Mouse (Mus musculus) midbrain, embryonic 11.5 days (tissue): ENCODE measurements at regions not wholly inside any gene's neighbourhood (a gene's known extent, or its start where the extent isn't known, plus 50 kb on each side); places are given as distances from the start of the nearest gene placed in this dataset.

Source experiments
- ATAC-seq: fragments of 200-750 bp; cut with Nextera tagmentation; 2 replicates; pipeline ENCODE4 v1.8.0; 2017; ENCODE audit warnings: moderate TSS enrichment, moderate library complexity; ENCODE audit not compliant: low FRiP score
- DNase-seq: peaks from one replicate; pipeline ENCODE4 v3.0.0; 2015; ENCODE audit warnings: low spot score; ENCODE audit errors: missing footprints
- H3K27ac ChIP-seq: fragments of 300-500 bp; sonication (generic); 2 replicates; pipeline ENCODE4 v1.5.1; 2014; ENCODE audit warnings: low read depth, low read length
- H3K27me3 ChIP-seq: fragments of 300-500 bp; sonication (generic); 2 replicates; pipeline ENCODE4 v1.6.1; 2014; ENCODE audit warnings: mild to moderate bottlenecking, low read length, moderate library complexity, mixed read lengths; ENCODE audit not compliant: control insufficient read depth, insufficient read depth
- H3K36me3 ChIP-seq: fragments of 300-500 bp; sonication (generic); 2 replicates; pipeline ENCODE4 v1.6.1; 2014; ENCODE audit warnings: mild to moderate bottlenecking, low read length, moderate library complexity, mixed read lengths; ENCODE audit not compliant: control insufficient read depth, insufficient read depth
- H3K4me1 ChIP-seq: fragments of 300-500 bp; sonication (generic); 2 replicates; pipeline ENCODE4 v1.6.1; 2014; ENCODE audit warnings: low read length; ENCODE audit not compliant: control insufficient read depth, insufficient read depth
- H3K4me2 ChIP-seq: fragments of 300-500 bp; sonication (generic); 2 replicates; pipeline ENCODE4 v1.6.1; 2014; ENCODE audit warnings: mild to moderate bottlenecking, moderate library complexity
- H3K4me3 ChIP-seq: fragments of 300-500 bp; sonication (generic); 2 replicates; pipeline ENCODE4 v1.5.1; 2014; ENCODE audit warnings: low read depth, low read length
- H3K9ac ChIP-seq: fragments of 300-500 bp; sonication (generic); 2 replicates; pipeline ENCODE4 v1.6.1; 2014; ENCODE audit warnings: low read length
- H3K9me3 ChIP-seq: fragments of 300-500 bp; sonication (generic); 2 replicates; pipeline ENCODE4 v1.6.1; 2016; ENCODE audit warnings: low read length; ENCODE audit not compliant: control insufficient read depth
- WGBS: fragments of 180-500 bp; shearing (Covaris S2); extraction: QIAGEN DNeasy Blood & Tissue Kit; methylation state at CpG from one replicate; pipeline ENCODE4 v1.1.7; 2014; 5-methylcytosine and 5-hydroxymethylcytosine counted together

- H3K4me1 ChIP-seq: no peaks in the 10 kb centered on the region
- WGBS: 85% methylated on average over 1 of the region's 1 CpGs
- H3K27me3 ChIP-seq: no peaks in the 10 kb centered on the region
- no peak overlapping the region for H3K9ac ChIP-seq
- DNase-seq (peak; percentile 77), ATAC-seq (no peak)
- no peak overlapping the region for H3K27ac ChIP-seq
- no peaks in the 10 kb centered on the region for H3K9me3 ChIP-seq
- H3K4me2 ChIP-seq: no peak overlapping the region
- H3K36me3 ChIP-seq: no peaks in the 10 kb centered on the region
- H3K4me3 ChIP-seq: no peak overlapping the region
Measured at GRCm38 (mm10) chr1:104424796-104425195, 343.5 kb upstream of the Cdh20 start.

- Histone ChIP-seq H3K4me1 (no peaks in the 10 kb centered on the region), H3K27me3 (no peaks in the 10 kb centered on the region), H3K9me3 (no peaks in the 10 kb centered on the region), H3K9ac (no peak overlapping the region), H3K4me3 (no peak overlapping the region), H3K36me3 (no peaks in the 10 kb centered on the region), H3K4me2 (no peak overlapping the region), H3K27ac (no peak overlapping the region)
- ATAC-seq (no peak), DNase-seq (peak; percentile 2)
- WGBS: 83% methylated on average over 1 of the region's 1 CpGs
Measured at GRCm38 (mm10) chr1:104425307-104425706, 343.0 kb upstream of the Cdh20 start.

DNA sequence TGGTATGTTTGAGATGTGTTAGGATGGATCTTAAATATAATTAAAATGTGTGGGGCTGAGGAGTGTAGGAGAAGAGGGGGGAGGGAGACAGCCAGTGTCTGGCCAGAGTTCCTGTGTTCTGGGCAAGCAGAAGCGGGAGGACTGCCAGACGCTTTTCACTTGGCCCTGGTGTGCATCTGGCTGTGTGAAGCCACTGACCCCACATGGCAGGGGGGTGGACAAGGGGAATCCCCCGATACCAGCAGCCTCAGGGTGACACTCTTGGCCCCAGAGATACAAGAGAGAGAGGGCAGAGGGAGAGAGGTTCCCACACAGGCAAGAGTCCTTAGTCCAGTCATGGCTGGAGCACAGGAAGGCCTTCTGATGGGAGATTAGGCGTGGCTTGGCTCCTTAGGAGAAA is 318.7 kb upstream of the Cdh20 start:
- Histone ChIP-seq H3K4me2 (no peak overlapping the region), H3K27me3 (no peaks in the 10 kb centered on the region), H3K27ac (no peak overlapping the region), H3K4me1 (no peaks in the 10 kb centered on the region), H3K9ac (no peak overlapping the region), H3K9me3 (no peaks in the 10 kb centered on the region), H3K4me3 (no peak overlapping the region), H3K36me3 (no peaks in the 10 kb centered on the region)
- WGBS: 73% methylated on average over 4 of the region's 4 CpGs
- no peak for DNase-seq
- no peak for ATAC-seq

DNA sequence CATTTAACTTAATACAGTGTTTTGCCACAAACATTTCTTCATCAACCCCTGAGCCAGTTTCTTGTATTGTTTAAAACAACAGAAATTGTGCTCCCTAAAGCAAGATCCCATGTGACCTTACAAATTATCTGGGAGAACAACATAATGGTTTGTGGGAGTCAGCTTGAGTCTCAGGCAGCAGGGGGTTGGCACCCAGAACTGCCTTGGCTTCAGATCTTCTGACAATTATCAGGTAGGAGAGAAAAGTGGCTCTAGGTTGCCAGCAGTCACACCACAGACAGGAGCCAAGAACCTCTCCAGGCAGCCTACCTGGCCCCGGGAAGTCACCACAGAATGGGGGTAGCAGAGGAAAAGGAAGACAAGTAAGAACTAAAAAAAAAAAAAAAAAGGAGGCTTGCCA is 299.8 kb upstream of the Cdh20 start:
- Histone ChIP-seq H3K9me3 (no peaks in the 10 kb centered on the region), H3K4me3 (no peak overlapping the region), H3K27ac (no peak overlapping the region), H3K4me2 (no peak overlapping the region), H3K36me3 (no peaks in the 10 kb centered on the region), H3K9ac (no peak overlapping the region), H3K4me1 (no peaks in the 10 kb centered on the region), H3K27me3 (no peaks in the 10 kb centered on the region)
- WGBS: 86% methylated on average over 1 of the region's 1 CpGs
- ATAC-seq: no peak
- no peak for DNase-seq

DNA sequence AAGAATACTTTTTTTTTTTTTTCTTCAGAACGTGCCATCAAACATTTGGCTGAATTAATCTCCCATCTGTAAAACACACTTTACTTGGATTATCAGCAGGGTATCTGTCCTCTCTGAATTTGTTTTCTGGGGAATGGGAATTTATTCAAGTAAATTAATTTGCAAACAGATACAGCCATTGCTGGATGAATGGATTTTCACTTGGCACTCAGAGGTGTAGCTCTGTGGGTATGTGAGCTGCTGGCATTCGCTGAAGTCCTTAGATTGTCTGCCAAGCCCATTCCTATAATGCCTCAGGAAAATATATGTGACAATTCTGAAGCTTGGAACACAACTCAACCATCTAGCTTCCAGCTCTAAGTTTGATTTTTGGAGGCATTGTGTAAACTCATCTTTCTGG is 288.6 kb upstream of the Cdh20 start:
- H3K4me3 ChIP-seq: no peak overlapping the region
- no peaks in the 10 kb centered on the region for H3K9me3 ChIP-seq
- WGBS: 55% methylated on average over 2 of the region's 2 CpGs
- no peaks in the 10 kb centered on the region for H3K27me3 ChIP-seq
- no peaks in the 10 kb centered on the region for H3K4me1 ChIP-seq
- H3K9ac ChIP-seq: no peak overlapping the region
- DNase-seq: peak; percentile 33
- no peak for ATAC-seq
- H3K36me3 ChIP-seq: no peaks in the 10 kb centered on the region
- no peak overlapping the region for H3K4me2 ChIP-seq
- no peak overlapping the region for H3K27ac ChIP-seq
